Mouse (Mus musculus) stomach, embryonic 15.5 days (tissue): ENCODE data around the gene Ciao2a. TPM values are rescaled to one million over a fixed set of nuclear protein-coding genes. Genes with fewer than 3 reads are reported as not detected.

ENCODE experiments used
- ATAC-seq: fragments of 200-750 bp; cut with Nextera tagmentation; 2 replicates; pipeline ENCODE4 v1.8.0; 2017; ENCODE audit warnings: low read depth, moderate number of reproducible peaks, moderate TSS enrichment; ENCODE audit not compliant: insufficient read depth, low FRiP score
- H3K27ac ChIP-seq: fragments of 300-500 bp; sonication (generic); 2 replicates; pipeline ENCODE4 v1.5.1; 2015; ENCODE audit warnings: mild to moderate bottlenecking, inconsistent platforms
- H3K27me3 ChIP-seq: fragments of 300-500 bp; sonication (generic); replicated peaks from 2 replicates; pipeline ENCODE4 v1.6.1; 2015; ENCODE audit warnings: inconsistent platforms
- H3K36me3 ChIP-seq: fragments of 300-500 bp; sonication (generic); 2 replicates; pipeline ENCODE4 v1.6.1; 2015; ENCODE audit warnings: inconsistent platforms
- H3K4me1 ChIP-seq: fragments of 300-500 bp; sonication (generic); 2 replicates; pipeline ENCODE4 v1.6.1; 2015; ENCODE audit warnings: inconsistent platforms
- H3K4me2 ChIP-seq: fragments of 300-500 bp; sonication (generic); 2 replicates; pipeline ENCODE4 v1.6.1; 2015; ENCODE audit warnings: mild to moderate bottlenecking, inconsistent platforms
- H3K4me3 ChIP-seq: fragments of 300-500 bp; sonication (generic); replicated peaks from 2 replicates; pipeline ENCODE4 v1.5.1; 2015; ENCODE audit warnings: inconsistent platforms
- H3K9ac ChIP-seq: fragments of 300-500 bp; sonication (generic); 2 replicates; pipeline ENCODE4 v1.6.1; 2015; ENCODE audit warnings: inconsistent platforms
- H3K9me3 ChIP-seq: fragments of 300-500 bp; sonication (generic); 2 replicates; pipeline ENCODE4 v1.6.1; 2016; ENCODE audit warnings: inconsistent platforms
- WGBS: fragments of 180-500 bp; shearing (Covaris S2); methylation state at CpG from one replicate; pipeline ENCODE4 v1.1.7; 2015; 5-methylcytosine and 5-hydroxymethylcytosine counted together
- polyA plus RNA-seq: library from polyadenylated mRNA; unstranded; fragments of >200 nt; fragmentation: Nextera tagmentation; extraction: Ambion mirVana; gene quantifications from 2 replicates; pipeline ENCODE4 v1.2.1, GENCODE M21; 2015

The Ciao2a gene
- polyA plus RNA-seq, 1 experiment from 2014 or later, result 170 TPM

- WGBS, result 74% methylated on average over 8 of the region's 8 CpGs
- Histone ChIP-seq H3K9ac (no peak overlapping the region), H3K36me3 (peaks cover 32% of the 10 kb centered on the region), H3K4me1 (no peaks in the 10 kb centered on the region), H3K4me3 (no peak overlapping the region), H3K4me2 (no peak overlapping the region), H3K27me3 (no peaks in the 10 kb centered on the region), H3K9me3 (no peaks in the 10 kb centered on the region), H3K27ac (no peak overlapping the region)
- ATAC-seq, result no peak
Observed at GRCm38 (mm10) chr9:66101577-66101976, 24.8 kb upstream of the Ciao2a start.

GRCm38 (mm10) chr9:66102668-66103067 lies 23.7 kb upstream of the Ciao2a start:
- Histone ChIP-seq H3K9ac (no peak overlapping the region), H3K4me2 (no peak overlapping the region), H3K27ac (no peak overlapping the region), H3K4me1 (no peaks in the 10 kb centered on the region), H3K4me3 (no peak overlapping the region), H3K27me3 (no peaks in the 10 kb centered on the region), H3K9me3 (no peaks in the 10 kb centered on the region), H3K36me3 (peaks cover 26% of the 10 kb centered on the region)
- WGBS, result 88% methylated on average over 6 of the region's 6 CpGs
- ATAC-seq, result no peak

GRCm38 (mm10) chr9:66104601-66105000 lies 21.8 kb upstream of the Ciao2a start:
- H3K36me3 ChIP-seq, result peaks cover 28% of the 10 kb centered on the region
- H3K9ac ChIP-seq, result no peak overlapping the region
- no peak overlapping the region for H3K4me2 ChIP-seq
- 88% methylated on average over 4 of the region's 4 CpGs for WGBS
- H3K4me1 ChIP-seq, result no peaks in the 10 kb centered on the region
- ATAC-seq, result no peak
- no peaks in the 10 kb centered on the region for H3K27me3 ChIP-seq
- H3K9me3 ChIP-seq, result no peaks in the 10 kb centered on the region
- H3K4me3 ChIP-seq, result no peak overlapping the region
- H3K27ac ChIP-seq, result no peak overlapping the region

GRCm38 (mm10) chr9:66105168-66105567 lies 21.2 kb upstream of the Ciao2a start:
- Histone ChIP-seq H3K9ac (no peak overlapping the region), H3K4me3 (no peak overlapping the region), H3K27ac (no peak overlapping the region), H3K4me2 (no peak overlapping the region), H3K9me3 (no peaks in the 10 kb centered on the region), H3K36me3 (peaks cover 28% of the 10 kb centered on the region), H3K4me1 (no peaks in the 10 kb centered on the region), H3K27me3 (no peaks in the 10 kb centered on the region)
- no peak for ATAC-seq
- 85% methylated on average over 8 of the region's 8 CpGs for WGBS

GRCm38 (mm10) chr9:66109574-66109973 lies 16.8 kb upstream of the Ciao2a start:
- no peaks in the 10 kb centered on the region for H3K9me3 ChIP-seq
- H3K4me3 ChIP-seq, result no peak overlapping the region
- H3K4me1 ChIP-seq, result no peaks in the 10 kb centered on the region
- H3K4me2 ChIP-seq, result no peak overlapping the region
- H3K9ac ChIP-seq, result no peak overlapping the region
- no peak overlapping the region for H3K27ac ChIP-seq
- 100% methylated on average over 1 of the region's 1 CpGs for WGBS
- ATAC-seq, result no peak
- H3K27me3 ChIP-seq, result no peaks in the 10 kb centered on the region
- H3K36me3 ChIP-seq, result peaks cover 15% of the 10 kb centered on the region; the same call in 1 of the 2 replicates

- Histone ChIP-seq H3K4me1 (no peaks in the 10 kb centered on the region), H3K9me3 (no peaks in the 10 kb centered on the region), H3K27ac (no peak overlapping the region), H3K4me2 (no peak overlapping the region), H3K9ac (no peak overlapping the region), H3K27me3 (no peaks in the 10 kb centered on the region), H3K4me3 (no peak overlapping the region), H3K36me3 (0 out of 2 replicates have a peak, but pooled peaks cover 9% of the 10 kb centered on the region)
- 68% methylated on average over 8 of the region's 8 CpGs for WGBS
- no peak for ATAC-seq
Observed at GRCm38 (mm10) chr9:66110126-66110525, 16.3 kb upstream of the Ciao2a start.

GRCm38 (mm10) chr9:66110611-66111379 lies 15.6 kb upstream of the Ciao2a start:
- WGBS, result 80% methylated on average over 8 of the region's 8 CpGs
- H3K36me3 ChIP-seq, result 0 out of 2 replicates have a peak, but pooled peaks cover 9% of the 10 kb centered on the region
- no peak overlapping the region for H3K9ac ChIP-seq
- H3K27me3 ChIP-seq, result no peaks in the 10 kb centered on the region
- ATAC-seq, result no peak
- no peak overlapping the region for H3K4me2 ChIP-seq
- H3K27ac ChIP-seq, result no peak overlapping the region
- no peaks in the 10 kb centered on the region for H3K9me3 ChIP-seq
- H3K4me3 ChIP-seq, result no peak overlapping the region
- H3K4me1 ChIP-seq, result no peaks in the 10 kb centered on the region

GRCm38 (mm10) chr9:66114341-66114740 lies 12.1 kb upstream of the Ciao2a start:
- no peaks in the 10 kb centered on the region for H3K27me3 ChIP-seq
- H3K9me3 ChIP-seq, result no peaks in the 10 kb centered on the region
- no peak overlapping the region for H3K27ac ChIP-seq
- 0 out of 2 replicates have a peak, but pooled peaks cover 6% of the 10 kb centered on the region for H3K36me3 ChIP-seq
- no peaks in the 10 kb centered on the region for H3K4me1 ChIP-seq
- H3K4me3 ChIP-seq, result no peak overlapping the region
- ATAC-seq, result no peak
- H3K4me2 ChIP-seq, result no peak overlapping the region
- no peak overlapping the region for H3K9ac ChIP-seq
- 87% methylated on average over 3 of the region's 3 CpGs for WGBS

- ATAC-seq, result no peak
- Histone ChIP-seq H3K27me3 (no peaks in the 10 kb centered on the region), H3K36me3 (0 out of 2 replicates have a peak, but pooled peaks cover 3% of the 10 kb centered on the region), H3K27ac (no peak overlapping the region), H3K4me3 (no peak overlapping the region), H3K9ac (no peak overlapping the region), H3K4me1 (no peaks in the 10 kb centered on the region), H3K4me2 (no peak overlapping the region), H3K9me3 (no peaks in the 10 kb centered on the region)
- WGBS, result 55% methylated on average over 8 of the region's 8 CpGs
Observed at GRCm38 (mm10) chr9:66116890-66117289, 9.5 kb upstream of the Ciao2a start.

- Histone ChIP-seq H3K27me3 (no peaks in the 10 kb centered on the region), H3K4me3 (no peak overlapping the region), H3K4me2 (no peak overlapping the region), H3K4me1 (no peaks in the 10 kb centered on the region), H3K9ac (no peak overlapping the region), H3K27ac (no peak overlapping the region), H3K36me3 (no peaks in the 10 kb centered on the region), H3K9me3 (no peaks in the 10 kb centered on the region)
- no peak for ATAC-seq
- WGBS, result 81% methylated on average over 2 of the region's 2 CpGs
Observed at GRCm38 (mm10) chr9:66119498-66119897, 6.9 kb upstream of the Ciao2a start.

- Histone ChIP-seq H3K4me3 (no peak overlapping the region), H3K4me2 (no peak overlapping the region), H3K4me1 (no peaks in the 10 kb centered on the region), H3K27me3 (no peaks in the 10 kb centered on the region), H3K27ac (no peak overlapping the region), H3K36me3 (no peaks in the 10 kb centered on the region), H3K9me3 (no peaks in the 10 kb centered on the region), H3K9ac (no peak overlapping the region)
- no peak for ATAC-seq
- 92% methylated on average over 4 of the region's 4 CpGs for WGBS
Observed at GRCm38 (mm10) chr9:66120106-66120505, 6.3 kb upstream of the Ciao2a start.

- Histone ChIP-seq H3K27ac (no peak overlapping the region), H3K4me3 (no peak overlapping the region), H3K4me2 (no peak overlapping the region), H3K27me3 (no peaks in the 10 kb centered on the region), H3K9me3 (no peaks in the 10 kb centered on the region), H3K9ac (no peak overlapping the region), H3K36me3 (no peaks in the 10 kb centered on the region), H3K4me1 (peaks cover 5% of the 10 kb centered on the region; the same call in 1 of the 2 replicates)
- 74% methylated on average over 3 of the region's 3 CpGs for WGBS
- no peak for ATAC-seq
Observed at GRCm38 (mm10) chr9:66120945-66121344, 5.5 kb upstream of the Ciao2a start.
